Mouse (Mus musculus) liver, embryonic 16.5 days (tissue): ENCODE measurements at regions not wholly inside any gene's neighbourhood (a gene's known extent, or its start where the extent isn't known, plus 50 kb on each side); places are given as distances from the start of the nearest gene placed in this dataset.
"Not testable (repeated sequence)": the region's sequence is repeated elsewhere in the genome, so short reads cannot be mapped to it uniquely, and the experiment has no call there.

Source experiments
- ATAC-seq: fragments of 200-750 bp; cut with Nextera tagmentation; 2 replicates; pipeline ENCODE4 v1.8.0; 2017; ENCODE audit warnings: low read depth, mild to moderate bottlenecking, moderate number of reproducible peaks, moderate library complexity
- H3K27ac ChIP-seq: fragments of 300-500 bp; sonication (generic); 2 replicates; pipeline ENCODE4 v1.5.1; 2014; ENCODE audit warnings: mild to moderate bottlenecking, low read length
- H3K27me3 ChIP-seq: fragments of 300-500 bp; sonication (generic); 2 replicates; pipeline ENCODE4 v1.6.1; 2014; ENCODE audit warnings: low read depth, low read length, mixed read lengths; ENCODE audit not compliant: control insufficient read depth, insufficient read depth
- H3K36me3 ChIP-seq: fragments of 300-500 bp; sonication (generic); 2 replicates; pipeline ENCODE4 v1.6.1; 2014; ENCODE audit warnings: mild to moderate bottlenecking; ENCODE audit not compliant: control insufficient read depth, insufficient read depth
- H3K4me1 ChIP-seq: fragments of 300-500 bp; sonication (generic); 2 replicates; pipeline ENCODE4 v1.6.1; 2014; ENCODE audit warnings: low read depth, low read length, mixed read lengths; ENCODE audit not compliant: control insufficient read depth
- H3K4me2 ChIP-seq: fragments of 300-500 bp; sonication (generic); 2 replicates; pipeline ENCODE4 v1.6.1; 2014; ENCODE audit warnings: low read depth, low read length, mixed read lengths
- H3K4me3 ChIP-seq: fragments of 300-500 bp; sonication (generic); 2 replicates; pipeline ENCODE4 v1.5.1; 2014; ENCODE audit warnings: low read depth, mild to moderate bottlenecking, low read length
- H3K9ac ChIP-seq: fragments of 300-500 bp; sonication (generic); 2 replicates; pipeline ENCODE4 v1.6.1; 2014; ENCODE audit warnings: low read depth, low read length
- H3K9me3 ChIP-seq: fragments of 300-500 bp; sonication (generic); replicated peaks from 2 replicates; pipeline ENCODE4 v1.6.1; 2016; ENCODE audit warnings: low read length; ENCODE audit not compliant: control insufficient read depth
- WGBS: fragments of 180-500 bp; shearing (Covaris S2); extraction: QIAGEN DNeasy Blood & Tissue Kit; methylation state at CpG from one replicate; pipeline ENCODE4 v1.1.7; 2014; ENCODE audit not compliant: insufficient replicate concordance; 5-methylcytosine and 5-hydroxymethylcytosine counted together

- WGBS, result 30% methylated on average over 3 of the region's 3 CpGs
- no peak overlapping the region for H3K27ac ChIP-seq
- no peak overlapping the region for H3K9ac ChIP-seq
- H3K4me1 ChIP-seq, result no peaks in the 10 kb centered on the region
- no peaks in the 10 kb centered on the region for H3K36me3 ChIP-seq
- no peaks in the 10 kb centered on the region for H3K27me3 ChIP-seq
- no peak for ATAC-seq
- H3K4me2 ChIP-seq, result no peak overlapping the region
- H3K4me3 ChIP-seq, result no peak overlapping the region
- H3K9me3 ChIP-seq, result no peaks in the 10 kb centered on the region
Observed at GRCm38 (mm10) chr12:29028171-29028570, 276.6 kb downstream of the Eipr1 start.

- Histone ChIP-seq H3K4me3 (no peak overlapping the region), H3K27ac (no peak overlapping the region), H3K4me1 (no peaks in the 10 kb centered on the region), H3K27me3 (no peaks in the 10 kb centered on the region), H3K9me3 (no peaks in the 10 kb centered on the region), H3K36me3 (no peaks in the 10 kb centered on the region), H3K9ac (no peak overlapping the region), H3K4me2 (no peak overlapping the region)
- WGBS, result 53% methylated on average over 7 of the region's 7 CpGs
- ATAC-seq, result no peak
Observed at GRCm38 (mm10) chr12:29029461-29029860, 277.9 kb downstream of the Eipr1 start.

- WGBS, result 58% methylated on average over 8 of the region's 8 CpGs
- Histone ChIP-seq H3K9ac (no peak overlapping the region), H3K9me3 (no peaks in the 10 kb centered on the region), H3K4me3 (no peak overlapping the region), H3K4me1 (no peaks in the 10 kb centered on the region), H3K27ac (no peak overlapping the region), H3K27me3 (no peaks in the 10 kb centered on the region), H3K36me3 (no peaks in the 10 kb centered on the region), H3K4me2 (no peak overlapping the region)
- ATAC-seq, result no peak
Observed at GRCm38 (mm10) chr12:29046009-29046408, 294.4 kb downstream of the Eipr1 start.

- not testable (repeated sequence) for H3K4me1 ChIP-seq, H3K36me3 ChIP-seq, H3K27me3 ChIP-seq, H3K27ac ChIP-seq, H3K4me3 ChIP-seq, H3K4me2 ChIP-seq, H3K9me3 ChIP-seq, H3K9ac ChIP-seq, ATAC-seq
- 48% methylated on average over 2 of the region's 4 CpGs for WGBS
Observed at GRCm38 (mm10) chr12:29048596-29048995, 297.0 kb downstream of the Eipr1 start.

GRCm38 (mm10) chr12:29049105-29049511, 297.5 kb downstream of the Eipr1 start:
- Histone ChIP-seq H3K9ac (no peak overlapping the region), H3K4me2 (no peak overlapping the region), H3K4me3 (no peak overlapping the region), H3K9me3 (no peaks in the 10 kb centered on the region), H3K36me3 (no peaks in the 10 kb centered on the region), H3K27me3 (no peaks in the 10 kb centered on the region), H3K27ac (no peak overlapping the region), H3K4me1 (no peaks in the 10 kb centered on the region)
- 8% methylated on average over 8 of the region's 8 CpGs for WGBS
- ATAC-seq, result no peak

- ATAC-seq, result no peak
- no peaks in the 10 kb centered on the region for H3K36me3 ChIP-seq
- H3K27ac ChIP-seq, result no peak overlapping the region
- H3K4me2 ChIP-seq, result no peak overlapping the region
- H3K4me3 ChIP-seq, result no peak overlapping the region
- no peaks in the 10 kb centered on the region for H3K9me3 ChIP-seq
- H3K27me3 ChIP-seq, result no peaks in the 10 kb centered on the region
- no peak overlapping the region for H3K9ac ChIP-seq
- H3K4me1 ChIP-seq, result no peaks in the 10 kb centered on the region
Observed at GRCm38 (mm10) chr12:29049801-29050200, 298.2 kb downstream of the Eipr1 start.

GRCm38 (mm10) chr12:29050516-29051251, 299.1 kb downstream of the Eipr1 start:
- Histone ChIP-seq H3K4me1 (no peaks in the 10 kb centered on the region), H3K9me3 (no peaks in the 10 kb centered on the region), H3K4me3 (no peak overlapping the region), H3K27ac (no peak overlapping the region), H3K9ac (no peak overlapping the region), H3K27me3 (no peaks in the 10 kb centered on the region), H3K36me3 (no peaks in the 10 kb centered on the region), H3K4me2 (no peak overlapping the region)
- no peak for ATAC-seq
- 47% methylated on average over 8 of the region's 8 CpGs for WGBS

GRCm38 (mm10) chr12:29054367-29054766, 302.8 kb downstream of the Eipr1 start:
- ATAC-seq, result no peak
- Histone ChIP-seq H3K9me3 (no peaks in the 10 kb centered on the region), H3K27ac (no peak overlapping the region)

GRCm38 (mm10) chr12:29062025-29062637, 310.5 kb downstream of the Eipr1 start:
- H3K27ac ChIP-seq, result no peak overlapping the region
- no peaks in the 10 kb centered on the region for H3K4me1 ChIP-seq
- no peak for ATAC-seq
- H3K9ac ChIP-seq, result no peak overlapping the region
- no peaks in the 10 kb centered on the region for H3K9me3 ChIP-seq
- no peaks in the 10 kb centered on the region for H3K36me3 ChIP-seq
- no peak overlapping the region for H3K4me2 ChIP-seq
- WGBS, result 57% methylated on average over 14 of the region's 14 CpGs
- no peaks in the 10 kb centered on the region for H3K27me3 ChIP-seq
- H3K4me3 ChIP-seq, result no peak overlapping the region

More at GRCm38 (mm10) chr12:29054367-29054766, 302.8 kb downstream of the Eipr1 start:
- Histone ChIP-seq H3K4me3 (no peak overlapping the region), H3K9ac (no peak overlapping the region), H3K36me3 (no peaks in the 10 kb centered on the region), H3K27me3 (no peaks in the 10 kb centered on the region), H3K4me2 (no peak overlapping the region), H3K4me1 (no peaks in the 10 kb centered on the region)
- WGBS, result 34% methylated on average over 7 of the region's 7 CpGs
